Mouse (Mus musculus) spleen, adult 12 weeks (tissue): ENCODE results near the gene Ap3d1.

Experiments used
- DNase-seq: peaks from one replicate; pipeline ENCODE4 v3.0.0; 2022; ENCODE audit warnings: low spot score

The Ap3d1 gene

DNA sequence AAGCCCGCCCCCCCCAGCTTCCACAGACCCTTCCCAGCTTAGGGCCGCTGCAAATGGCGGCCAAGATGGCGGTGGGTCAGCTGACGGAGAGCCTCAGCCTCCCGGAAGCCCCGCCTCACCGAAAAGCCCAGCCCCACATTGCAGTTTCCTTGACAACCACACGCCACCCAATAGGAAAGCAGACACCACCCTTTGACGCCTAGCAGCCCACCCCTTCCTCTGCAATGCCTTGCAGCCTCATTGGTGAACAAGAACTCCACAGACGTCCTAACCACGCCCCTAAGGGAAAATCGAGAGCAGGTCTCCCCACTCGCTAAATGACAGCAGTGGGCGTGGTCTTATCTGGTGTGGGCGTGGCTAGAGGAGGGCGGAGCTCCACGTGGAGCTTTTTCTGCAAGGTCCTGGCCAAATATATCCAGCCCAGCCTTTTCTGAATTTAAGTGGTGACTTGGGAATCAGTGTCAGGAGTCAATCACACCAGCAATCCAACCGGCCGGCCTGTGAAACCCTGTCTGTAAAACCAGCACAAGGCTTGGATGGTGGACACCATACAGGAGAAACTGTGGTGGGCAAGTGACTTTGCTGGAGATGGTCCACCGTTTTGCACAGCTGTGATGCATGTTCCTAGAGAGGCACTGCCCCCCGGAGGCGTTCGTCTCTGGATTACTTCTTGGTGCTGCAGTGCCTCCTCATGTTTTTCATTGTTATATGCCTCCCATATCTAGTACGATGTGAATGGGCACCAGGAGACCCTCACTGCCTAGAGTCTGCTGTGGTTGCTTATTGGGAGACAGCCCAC lies at the start of gene Ap3d1:
TSS of gene Ap3d1 (minus strand) at position 85 of the 799 bp plus-strand sequence.
- DNase-seq = peak; percentile 91

DNA sequence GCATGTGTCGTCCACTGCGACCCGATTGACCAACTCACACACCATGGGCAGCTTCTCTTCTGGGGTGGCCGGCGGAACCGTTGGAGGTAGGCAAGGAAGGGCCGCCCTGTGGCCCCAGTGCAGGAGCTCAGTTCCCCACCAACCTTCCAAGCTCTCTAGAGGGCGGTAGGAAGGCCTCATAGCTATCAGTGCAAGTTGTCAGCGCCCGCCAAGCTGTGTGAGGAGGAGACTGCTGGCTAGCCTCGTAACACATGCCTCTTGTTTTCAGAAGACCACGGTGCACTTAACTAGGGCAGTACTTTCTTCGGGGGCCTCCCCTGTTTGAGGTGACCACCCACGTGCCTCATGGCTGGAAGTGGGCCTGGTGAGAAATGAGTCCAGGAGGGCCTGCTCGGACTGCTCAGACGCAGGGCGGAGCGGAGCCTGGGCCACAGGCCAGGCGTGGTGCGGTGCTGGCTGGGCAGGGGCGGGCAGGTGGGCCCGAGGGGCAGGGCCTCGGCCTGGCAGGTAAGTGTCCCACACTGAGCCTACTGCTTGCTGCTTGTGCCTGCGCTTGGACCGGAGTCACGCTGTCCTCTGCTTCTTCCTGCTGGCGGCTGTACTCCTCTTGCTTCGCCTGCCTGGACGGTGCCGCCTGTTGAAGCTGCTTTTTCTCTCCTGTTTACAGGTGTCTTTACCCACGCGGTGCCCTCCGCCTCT lies 49.6 kb upstream of the Ap3d1 start:
- no peak for DNase-seq

DNA sequence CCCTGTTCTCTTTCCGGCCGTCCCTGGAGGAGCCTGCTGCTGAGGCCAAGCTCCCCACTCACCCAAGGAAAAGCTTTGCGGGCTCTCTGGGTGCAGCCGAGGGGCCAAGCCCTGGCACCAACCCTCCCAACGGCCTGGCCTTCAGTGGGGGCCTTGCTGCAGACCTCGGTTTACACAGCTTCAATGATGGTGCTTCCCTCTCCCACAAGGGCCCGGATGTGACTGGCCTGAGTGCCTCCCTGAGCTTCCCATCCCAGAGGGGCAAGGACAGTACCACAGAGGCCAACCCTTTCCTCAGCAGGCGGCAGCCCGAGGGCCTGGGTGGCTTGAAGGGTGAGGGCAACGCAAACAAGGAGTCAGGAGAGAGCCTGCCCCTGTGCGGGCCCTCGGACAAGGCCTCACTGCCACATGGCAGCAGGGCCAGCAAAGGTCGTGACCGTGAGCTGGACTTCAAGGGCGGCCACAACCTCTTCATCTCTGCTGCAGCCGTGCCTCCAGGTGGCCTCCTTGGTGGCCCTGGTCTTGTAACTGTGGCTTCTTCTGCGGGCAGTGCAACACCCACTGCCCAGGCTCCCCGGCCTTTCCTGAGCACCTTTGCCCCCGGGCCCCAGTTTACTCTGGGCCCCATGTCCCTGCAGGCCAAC lies 48.8 kb upstream of the Ap3d1 start:
- DNase-seq = no peak

DNA sequence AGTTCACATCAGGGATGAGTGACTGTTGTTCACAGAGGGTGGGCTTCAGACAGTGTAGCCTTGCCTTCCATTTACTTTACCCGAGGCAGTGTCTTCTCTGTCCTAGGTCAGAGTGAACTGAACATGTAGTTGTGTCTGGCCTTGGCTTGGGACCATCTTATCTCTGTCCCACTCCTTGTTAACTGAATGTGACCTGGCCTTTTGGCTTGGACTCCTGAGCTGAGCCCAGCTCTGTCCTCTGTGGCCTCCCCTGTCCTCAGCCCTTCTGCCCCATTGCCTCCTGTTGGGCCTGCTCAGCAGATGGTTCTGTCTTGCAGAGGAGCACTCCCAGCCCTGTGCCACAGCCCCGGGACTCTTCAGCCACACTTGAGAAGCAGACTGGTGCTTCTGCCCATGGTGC lies 45.5 kb upstream of the Ap3d1 start:
- no peak for DNase-seq

GRCm38 (mm10) chr10:80785963-80786362 lies 43.9 kb upstream of the Ap3d1 start:
- no peak for DNase-seq

- no peak for DNase-seq
These were observed 42.8 kb upstream of the Ap3d1 start for GRCm38 (mm10) chr10:80784871-80785270.

DNA sequence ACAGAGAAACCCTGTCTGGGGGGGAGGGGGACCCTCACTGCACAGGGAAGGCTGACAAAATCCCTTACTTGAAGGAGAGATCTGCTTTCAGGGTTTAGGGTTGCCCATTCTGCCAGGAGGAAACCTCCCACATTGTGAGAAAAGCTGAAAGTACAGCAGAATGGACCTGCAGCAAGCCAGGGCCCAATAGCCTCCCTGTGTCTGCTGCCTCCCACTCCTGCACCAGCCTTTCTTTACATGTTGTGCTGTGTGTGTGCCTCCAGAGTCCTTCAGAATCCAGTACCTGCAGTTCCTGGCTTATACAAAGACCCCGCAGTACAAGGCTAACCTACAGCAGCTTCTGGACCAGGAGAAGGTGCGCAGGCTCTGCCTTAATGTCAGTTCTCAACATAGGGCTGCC lies 42.2 kb upstream of the Ap3d1 start:
- no peak for DNase-seq

- DNase-seq = no peak
These were observed 37.5 kb upstream of the Ap3d1 start for GRCm38 (mm10) chr10:80779565-80779964.

DNA sequence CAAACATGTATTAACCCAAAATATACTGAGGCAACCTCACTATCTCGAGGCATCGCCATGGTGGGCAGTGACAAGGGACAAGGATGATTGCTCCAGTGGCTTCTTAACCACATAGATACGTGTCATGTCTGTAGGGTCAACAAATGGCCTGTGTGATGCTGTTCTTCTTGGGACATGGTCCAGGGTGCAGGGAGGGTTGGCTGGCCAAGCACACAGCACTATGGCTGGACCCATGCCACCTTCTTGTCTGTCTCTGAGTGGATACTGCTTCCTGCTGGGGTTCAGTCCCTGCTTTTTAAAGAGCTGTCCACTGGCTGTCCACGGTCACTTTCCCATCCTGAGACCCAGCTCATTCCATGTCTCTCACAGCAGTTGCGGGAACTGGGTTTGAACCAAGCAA lies 35.1 kb upstream of the Ap3d1 start:
- no peak for DNase-seq

DNA sequence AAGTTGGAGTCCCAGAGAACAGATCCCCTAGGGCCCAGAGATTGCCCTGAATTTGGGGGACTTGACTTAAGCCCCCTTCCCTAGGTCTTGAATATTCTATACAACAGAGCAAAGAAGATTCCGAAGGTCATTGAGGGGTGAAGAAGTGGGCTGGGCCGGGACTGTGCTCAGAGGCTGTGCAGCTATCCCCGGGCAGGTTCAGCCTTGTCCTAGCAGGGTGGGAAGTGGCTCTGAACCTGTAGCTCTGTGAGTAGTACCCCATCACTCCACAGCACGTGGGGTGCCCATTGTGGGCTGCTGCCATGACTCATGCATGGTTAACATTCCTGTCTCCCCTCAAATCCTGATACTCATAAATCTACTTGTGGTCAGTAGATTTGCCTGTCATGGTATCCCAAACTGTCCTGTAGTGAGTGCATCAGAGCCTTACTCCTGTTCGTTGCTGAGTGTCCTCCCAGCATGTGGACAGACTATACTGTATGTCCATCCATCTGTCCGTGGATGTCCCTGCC lies 34.4 kb upstream of the Ap3d1 start:
- no peak for DNase-seq

DNA sequence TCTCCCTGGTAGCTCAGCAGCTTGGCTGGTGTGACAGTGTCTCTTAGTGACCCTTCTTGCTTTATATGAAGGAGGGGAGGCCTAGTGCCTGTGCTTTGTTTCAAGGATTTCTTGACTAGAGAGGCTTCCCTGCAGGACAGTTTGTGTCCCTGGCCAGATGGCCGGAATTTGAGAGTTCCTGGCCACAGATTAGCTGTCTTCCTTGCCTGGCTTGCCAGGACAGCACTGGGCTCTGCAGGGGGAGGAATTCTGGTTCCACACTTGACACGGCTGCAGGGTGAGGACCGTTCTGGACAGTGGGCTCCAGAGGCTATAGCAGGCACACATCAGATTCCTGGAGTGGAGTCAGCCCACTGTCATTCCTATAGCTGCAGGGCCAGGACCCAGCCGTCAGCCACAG lies 33.7 kb upstream of the Ap3d1 start:
- no peak for DNase-seq

DNA sequence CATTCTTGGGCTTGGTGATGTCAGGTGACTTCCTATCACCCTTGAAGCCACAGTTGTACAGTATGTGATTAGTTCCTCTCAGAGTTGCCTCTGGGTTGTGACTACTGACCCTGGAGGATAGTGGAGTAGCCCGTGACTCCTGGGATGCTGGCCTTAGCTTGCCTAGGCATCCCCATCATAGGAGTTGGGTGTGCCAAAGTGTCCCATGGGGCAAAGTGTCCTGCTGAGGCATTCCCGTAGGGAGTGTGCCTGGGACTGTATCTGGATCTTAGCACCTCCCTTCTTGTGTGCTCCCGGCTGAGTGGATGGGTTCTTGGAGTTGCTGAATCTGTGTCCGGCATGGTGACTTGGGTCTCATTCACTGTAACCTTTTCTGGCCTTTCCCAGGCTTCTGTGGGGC lies 32.9 kb upstream of the Ap3d1 start:
- no peak for DNase-seq

- DNase-seq = peak; percentile 54
These were observed 32.5 kb upstream of the Ap3d1 start for GRCm38 (mm10) chr10:80774549-80774948.

DNA sequence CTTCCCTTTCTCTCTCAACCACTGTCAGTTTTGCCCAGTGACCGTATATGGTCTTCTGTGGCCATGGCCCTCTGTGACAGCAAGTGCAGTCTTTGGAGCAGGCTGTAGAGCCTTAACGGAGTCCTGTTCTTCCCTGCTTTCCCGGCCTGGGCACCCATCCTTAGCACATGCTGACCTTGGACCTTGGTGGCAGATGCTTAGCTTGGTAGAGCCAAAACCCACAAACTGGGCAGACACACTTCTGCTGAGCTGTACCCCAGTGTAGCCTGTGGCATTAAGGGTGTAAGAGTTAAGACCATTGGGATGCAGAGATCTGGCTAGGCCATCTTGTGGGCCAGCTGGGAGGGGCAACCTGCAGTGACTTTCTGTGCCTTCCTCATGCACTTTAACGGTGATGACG lies 31.8 kb upstream of the Ap3d1 start:
- DNase-seq = no peak

- DNase-seq = no peak
These were observed 26.3 kb upstream of the Ap3d1 start for GRCm38 (mm10) chr10:80768365-80768764.

DNA sequence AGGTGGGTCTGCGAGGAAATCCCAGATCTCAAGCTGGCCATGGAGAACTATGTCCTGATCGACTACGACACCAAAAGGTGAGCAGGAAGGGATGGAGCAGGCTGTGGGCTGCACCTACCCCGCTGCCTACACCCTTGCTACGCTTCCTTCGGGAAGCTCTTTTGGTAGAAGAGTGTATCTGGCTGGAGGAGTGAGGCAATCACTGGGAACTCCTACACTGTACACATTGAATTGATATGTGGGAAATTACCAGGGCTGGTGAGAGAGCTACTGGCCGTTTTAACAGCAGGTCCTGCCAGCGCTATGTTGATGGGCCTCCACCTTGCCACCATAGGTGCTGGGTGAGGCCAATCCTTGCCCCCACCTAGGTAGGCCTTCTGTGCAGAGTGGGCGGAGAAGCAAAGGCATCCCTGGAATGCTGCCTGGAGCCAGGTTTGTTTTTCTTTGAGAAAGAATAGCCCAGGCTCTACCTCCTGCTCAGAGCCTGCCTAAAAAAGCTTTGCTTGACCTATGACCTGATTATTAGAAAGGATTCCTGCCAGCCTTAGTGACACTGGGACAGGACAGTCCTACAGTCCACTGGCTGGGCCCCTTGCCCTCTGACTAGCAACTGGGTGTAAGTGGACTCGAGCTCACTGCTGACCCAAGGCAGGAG lies 24.2 kb upstream of the Ap3d1 start:
- no peak for DNase-seq

DNA sequence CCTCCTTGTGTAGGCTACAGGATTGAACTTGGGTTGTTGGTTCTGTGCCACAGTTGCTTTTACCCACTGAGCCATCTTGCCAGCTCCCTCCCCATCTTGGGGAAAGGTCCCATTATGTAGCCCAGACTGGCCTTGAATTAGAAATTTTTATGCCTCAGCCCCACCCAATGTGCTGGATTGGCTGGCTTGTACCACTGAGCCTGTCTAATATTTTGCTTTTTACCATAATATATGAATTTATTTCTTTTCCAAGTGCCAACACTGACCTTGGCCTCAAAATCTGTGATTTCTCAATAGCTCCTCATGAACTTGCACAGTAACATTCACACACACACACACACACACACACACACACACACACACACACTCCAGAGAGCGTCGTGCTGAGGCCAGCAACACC lies 23.7 kb upstream of the Ap3d1 start:
- DNase-seq = no peak

- no peak for DNase-seq
These were observed 21.4 kb upstream of the Ap3d1 start for GRCm38 (mm10) chr10:80763502-80763901.

- no peak for DNase-seq
These were observed 19.8 kb upstream of the Ap3d1 start for GRCm38 (mm10) chr10:80761821-80762220.

GRCm38 (mm10) chr10:80760596-80761524 lies 18.8 kb upstream of the Ap3d1 start:
- no peak for DNase-seq

DNA sequence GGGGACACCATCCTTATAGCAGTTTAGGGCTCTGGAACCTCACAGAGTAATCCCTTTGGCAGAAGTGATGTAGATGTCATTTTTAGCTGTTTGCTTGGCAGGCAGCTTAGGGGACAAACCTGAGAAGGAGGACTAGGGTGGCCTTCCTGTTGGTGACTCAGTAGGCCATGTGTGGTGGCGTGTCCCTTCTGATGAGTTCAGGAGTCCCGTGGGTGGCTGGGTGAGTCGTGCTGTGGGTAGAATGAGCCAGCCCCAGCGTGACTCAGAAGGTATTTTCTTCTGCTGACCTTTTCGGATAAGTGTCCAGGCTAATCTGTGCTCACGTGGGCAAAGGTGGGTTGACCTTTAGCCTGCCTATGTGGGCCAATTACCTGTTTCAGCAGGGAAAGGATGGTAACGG lies 16.6 kb upstream of the Ap3d1 start:
- no peak for DNase-seq
